Mouse (Mus musculus): ENCODE measurements at regions not wholly inside any gene's neighbourhood (a gene's known extent, or its start where the extent isn't known, plus 50 kb on each side); places are given as distances from the start of the nearest gene placed in this dataset.

DNA sequence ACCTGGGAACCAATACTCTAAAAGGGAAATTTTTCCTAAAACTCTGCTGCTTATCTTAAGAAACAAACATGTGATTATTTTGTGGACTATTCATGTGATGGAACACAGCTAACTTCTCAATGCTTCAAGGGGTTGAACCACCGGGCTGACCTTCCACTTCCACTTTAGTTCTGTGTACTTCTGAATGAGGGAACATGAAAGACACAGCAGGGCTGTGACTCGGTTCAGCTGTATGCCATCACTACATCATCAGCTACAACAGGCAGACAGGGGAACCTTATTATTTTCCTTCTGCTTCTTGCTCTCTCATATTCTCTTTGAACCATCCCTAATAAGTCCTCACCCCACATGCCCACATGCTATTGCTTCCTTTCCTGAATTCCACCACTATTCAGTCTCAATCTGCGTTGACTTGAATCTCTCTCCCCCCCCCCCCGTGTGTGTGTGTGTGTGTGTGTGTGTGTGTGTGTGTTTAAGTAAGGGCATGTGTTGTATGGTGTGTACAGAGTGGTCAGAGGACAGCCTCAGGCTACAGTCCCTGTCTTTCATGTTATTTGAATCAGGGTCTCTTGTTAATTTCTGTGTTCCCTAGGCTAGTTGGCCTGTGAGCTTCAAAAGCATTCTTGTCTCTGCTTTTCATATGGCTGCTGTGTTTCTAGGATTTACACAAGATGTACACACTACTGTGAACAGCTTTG, 485.7 kb downstream of the Lmo7 start:
- Histone ChIP-seq H3K9ac (ENCODE audit: low read depth, low read length) (no peak overlapping the region), H3K27me3 (replicated peaks; ENCODE audit: control insufficient read depth, insufficient read depth, low read length) (no peaks in the 10 kb centered on the region), H3K27ac (ENCODE audit: low read depth, low read length) (no peak overlapping the region), H3K36me3 (ENCODE audit: control insufficient read depth, insufficient read depth, low read length) (no peaks in the 10 kb centered on the region), H3K4me1 (replicated peaks; ENCODE audit: control insufficient read depth, insufficient read depth, low read length) (no peaks in the 10 kb centered on the region), H3K4me2 (no peak overlapping the region), H3K4me3 (ENCODE audit: low read depth, low read length) (no peak overlapping the region), H3K9me3 (ENCODE audit: control insufficient read depth, low read length) (no peaks in the 10 kb centered on the region)
- ATAC-seq (replicated peaks; ENCODE audit: low FRiP score) (no peak), DNase-seq (ENCODE audit: low spot score) (no peak)
- 87% methylated on average over 3 of the region's 4 CpGs for WGBS

GRCm38 (mm10) chr14:102212079-102212478, 482.3 kb downstream of the Lmo7 start:
- Histone ChIP-seq H3K4me1 (replicated peaks; ENCODE audit: control insufficient read depth, insufficient read depth, low read length) (no peaks in the 10 kb centered on the region), H3K36me3 (ENCODE audit: control insufficient read depth, insufficient read depth, low read length) (no peaks in the 10 kb centered on the region), H3K27me3 (replicated peaks; ENCODE audit: control insufficient read depth, insufficient read depth, low read length) (no peaks in the 10 kb centered on the region), H3K9me3 (ENCODE audit: control insufficient read depth, low read length) (no peaks in the 10 kb centered on the region), H3K9ac (ENCODE audit: low read depth, low read length) (no peak overlapping the region), H3K4me2 (no peak overlapping the region), H3K4me3 (ENCODE audit: low read depth, low read length) (no peak overlapping the region), H3K27ac (ENCODE audit: low read depth, low read length) (no peak overlapping the region)
- WGBS = 72% methylated on average over 2 of the region's 2 CpGs
- DNase-seq (ENCODE audit: low spot score) (no peak), ATAC-seq (replicated peaks; ENCODE audit: low FRiP score) (no peak)

GRCm38 (mm10) chr14:102204881-102205671, 475.3 kb downstream of the Lmo7 start:
- WGBS = 83% methylated on average over 10 of the region's 10 CpGs
- no peak overlapping the region for H3K27ac ChIP-seq (ENCODE audit: low read depth, low read length)
- no peak overlapping the region for H3K4me2 ChIP-seq
- H3K4me3 ChIP-seq (ENCODE audit: low read depth, low read length) = no peak overlapping the region
- no peaks in the 10 kb centered on the region for H3K9me3 ChIP-seq (ENCODE audit: control insufficient read depth, low read length)
- DNase-seq (ENCODE audit: low spot score) (no peak), ATAC-seq (replicated peaks; ENCODE audit: low FRiP score) (no peak)
- no peak overlapping the region for H3K9ac ChIP-seq (ENCODE audit: low read depth, low read length)
- H3K27me3 ChIP-seq (replicated peaks; ENCODE audit: control insufficient read depth, insufficient read depth, low read length) = no peaks in the 10 kb centered on the region
- no peaks in the 10 kb centered on the region for H3K4me1 ChIP-seq (replicated peaks; ENCODE audit: control insufficient read depth, insufficient read depth, low read length)
- H3K36me3 ChIP-seq (ENCODE audit: control insufficient read depth, insufficient read depth, low read length) = no peaks in the 10 kb centered on the region

- no peaks in the 10 kb centered on the region for H3K36me3 ChIP-seq (ENCODE audit: control insufficient read depth, insufficient read depth, low read length)
- no peaks in the 10 kb centered on the region for H3K4me1 ChIP-seq (replicated peaks; ENCODE audit: control insufficient read depth, insufficient read depth, low read length)
- H3K27me3 ChIP-seq (replicated peaks; ENCODE audit: control insufficient read depth, insufficient read depth, low read length) = no peaks in the 10 kb centered on the region
- H3K9ac ChIP-seq (ENCODE audit: low read depth, low read length) = no peak overlapping the region
- no peak overlapping the region for H3K27ac ChIP-seq (ENCODE audit: low read depth, low read length)
- DNase-seq (ENCODE audit: low spot score) (no peak), ATAC-seq (replicated peaks; ENCODE audit: low FRiP score) (no peak)
- WGBS = 76% methylated on average over 6 of the region's 6 CpGs
- no peak overlapping the region for H3K4me2 ChIP-seq
- no peaks in the 10 kb centered on the region for H3K9me3 ChIP-seq (ENCODE audit: control insufficient read depth, low read length)
- H3K4me3 ChIP-seq (ENCODE audit: low read depth, low read length) = no peak overlapping the region
Measured at GRCm38 (mm10) chr14:102199430-102199829, 469.7 kb downstream of the Lmo7 start.

GRCm38 (mm10) chr14:102190786-102191185, 461.0 kb downstream of the Lmo7 start:
- no peak for ATAC-seq (replicated peaks; ENCODE audit: low FRiP score)
- Histone ChIP-seq H3K4me2 (no peak overlapping the region), H3K4me3 (ENCODE audit: low read depth, low read length) (no peak overlapping the region), H3K4me1 (replicated peaks; ENCODE audit: control insufficient read depth, insufficient read depth, low read length) (no peaks in the 10 kb centered on the region), H3K9ac (ENCODE audit: low read depth, low read length) (no peak overlapping the region), H3K9me3 (ENCODE audit: control insufficient read depth, low read length) (no peaks in the 10 kb centered on the region), H3K27ac (ENCODE audit: low read depth, low read length) (no peak overlapping the region), H3K27me3 (replicated peaks; ENCODE audit: control insufficient read depth, insufficient read depth, low read length) (no peaks in the 10 kb centered on the region), H3K36me3 (ENCODE audit: control insufficient read depth, insufficient read depth, low read length) (no peaks in the 10 kb centered on the region)
- DNase-seq (ENCODE audit: low spot score) = no peak
- 56% methylated on average over 1 of the region's 1 CpGs for WGBS

DNA sequence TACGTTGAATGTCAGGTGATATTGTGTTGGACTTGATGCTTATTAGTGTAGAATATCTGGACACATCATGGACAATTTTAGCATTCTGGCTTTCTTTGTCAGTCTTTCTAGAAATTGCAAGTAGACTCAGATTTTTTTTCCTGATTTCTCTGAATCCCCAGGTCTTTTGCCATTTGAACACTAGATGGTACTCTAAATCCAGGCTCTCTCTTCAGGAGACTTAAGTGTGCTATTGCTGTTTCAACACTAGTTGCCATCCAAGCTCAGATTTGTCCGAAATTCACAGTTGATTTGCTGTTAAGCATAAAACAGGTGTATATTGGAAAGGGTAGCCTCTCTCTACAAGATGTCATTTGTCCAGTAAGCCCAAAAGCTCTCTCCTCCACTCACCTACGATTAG, 451.5 kb downstream of the Lmo7 start:
- no peak for DNase-seq (ENCODE audit: low spot score)
- H3K27me3 ChIP-seq (replicated peaks; ENCODE audit: control insufficient read depth, insufficient read depth, low read length) = no peaks in the 10 kb centered on the region
- H3K9me3 ChIP-seq (ENCODE audit: control insufficient read depth, low read length) = no peaks in the 10 kb centered on the region
- WGBS = 74% methylated on average over 3 of the region's 3 CpGs
- no peaks in the 10 kb centered on the region for H3K4me1 ChIP-seq (replicated peaks; ENCODE audit: control insufficient read depth, insufficient read depth, low read length)
- H3K36me3 ChIP-seq (ENCODE audit: control insufficient read depth, insufficient read depth, low read length) = no peaks in the 10 kb centered on the region
- no peak overlapping the region for H3K27ac ChIP-seq (ENCODE audit: low read depth, low read length)
- H3K4me2 ChIP-seq = no peak overlapping the region
- H3K4me3 ChIP-seq (ENCODE audit: low read depth, low read length) = no peak overlapping the region
- ATAC-seq (replicated peaks; ENCODE audit: low FRiP score) = no peak
- no peak overlapping the region for H3K9ac ChIP-seq (ENCODE audit: low read depth, low read length)

- Histone ChIP-seq H3K36me3 (ENCODE audit: control insufficient read depth, insufficient read depth, low read length) (no peaks in the 10 kb centered on the region), H3K4me2 (no peak overlapping the region), H3K4me3 (ENCODE audit: low read depth, low read length) (no peak overlapping the region), H3K9ac (ENCODE audit: low read depth, low read length) (no peak overlapping the region), H3K9me3 (ENCODE audit: control insufficient read depth, low read length) (no peaks in the 10 kb centered on the region), H3K27ac (ENCODE audit: low read depth, low read length) (no peak overlapping the region), H3K27me3 (replicated peaks; ENCODE audit: control insufficient read depth, insufficient read depth, low read length) (no peaks in the 10 kb centered on the region), H3K4me1 (replicated peaks; ENCODE audit: control insufficient read depth, insufficient read depth, low read length) (no peaks in the 10 kb centered on the region)
- 80% methylated on average over 2 of the region's 2 CpGs for WGBS
- DNase-seq (ENCODE audit: low spot score) = no peak
- no peak for ATAC-seq (replicated peaks; ENCODE audit: low FRiP score)
Measured at GRCm38 (mm10) chr14:102171775-102172174, 442.0 kb downstream of the Lmo7 start.

GRCm38 (mm10) chr14:102161291-102162284, 431.8 kb downstream of the Lmo7 start:
- H3K4me2 ChIP-seq = no peak overlapping the region
- no peaks in the 10 kb centered on the region for H3K9me3 ChIP-seq (ENCODE audit: control insufficient read depth, low read length)
- H3K27ac ChIP-seq (ENCODE audit: low read depth, low read length) = no peak overlapping the region
- 83% methylated on average over 3 of the region's 3 CpGs for WGBS
- DNase-seq (ENCODE audit: low spot score) (no peak), ATAC-seq (replicated peaks; ENCODE audit: low FRiP score) (no peak)
- no peaks in the 10 kb centered on the region for H3K36me3 ChIP-seq (ENCODE audit: control insufficient read depth, insufficient read depth, low read length)
- no peaks in the 10 kb centered on the region for H3K27me3 ChIP-seq (replicated peaks; ENCODE audit: control insufficient read depth, insufficient read depth, low read length)
- no peak overlapping the region for H3K4me3 ChIP-seq (ENCODE audit: low read depth, low read length)
- no peaks in the 10 kb centered on the region for H3K4me1 ChIP-seq (replicated peaks; ENCODE audit: control insufficient read depth, insufficient read depth, low read length)
- no peak overlapping the region for H3K9ac ChIP-seq (ENCODE audit: low read depth, low read length)

Data from liver, embryonic 11.5 days (tissue).